Mouse (Mus musculus): ENCODE measurements around the gene Sash1. TPM values are rescaled to one million over a fixed set of nuclear protein-coding genes. Genes with fewer than 3 reads are reported as not detected.
A peak's percentile ranks its signal among the peaks of the same experiment; 100 is the strongest.
"Not testable (repeated sequence)": the region's sequence is repeated elsewhere in the genome, so short reads cannot be mapped to it uniquely, and the experiment has no call there.

Gene Sash1
- polyA plus RNA-seq, 1 experiment from 2014 or later: 3.9 TPM

GRCm38 (mm10) chr10:8718831-8719230, 167.0 kb downstream of the Sash1 start:
- Histone ChIP-seq H3K27me3 (ENCODE audit: insufficient read depth, poor library complexity, severe bottlenecking) (no peaks in the 10 kb centered on the region), H3K4me3 (no peak overlapping the region), H3K27ac (no peak overlapping the region), H3K4me1 (replicated peaks) (no peaks in the 10 kb centered on the region), H3K9me3 (no peaks in the 10 kb centered on the region), H3K36me3 (peaks cover 17% of the 10 kb centered on the region)
- WGBS: 88% methylated on average over 7 of the region's 7 CpGs
- no peak for DNase-seq (ENCODE audit: low spot score)

- no peak for DNase-seq (ENCODE audit: low spot score)
- Histone ChIP-seq H3K27ac (no peak overlapping the region), H3K36me3 (0 out of 2 replicates have a peak, but pooled peaks cover 7% of the 10 kb centered on the region), H3K27me3 (ENCODE audit: insufficient read depth, poor library complexity, severe bottlenecking) (no peaks in the 10 kb centered on the region), H3K4me3 (no peak overlapping the region), H3K9me3 (no peaks in the 10 kb centered on the region), H3K4me1 (replicated peaks) (no peaks in the 10 kb centered on the region)
- WGBS: 93% methylated on average over 5 of the region's 5 CpGs
Observed at GRCm38 (mm10) chr10:8717171-8717570, 168.7 kb downstream of the Sash1 start.

- Histone ChIP-seq H3K27me3 (ENCODE audit: insufficient read depth, poor library complexity, severe bottlenecking) (no peaks in the 10 kb centered on the region), H3K36me3 (0 out of 2 replicates have a peak, but pooled peaks cover under 1% of the 10 kb centered on the region), H3K27ac (no peak overlapping the region), H3K4me3 (no peak overlapping the region), H3K4me1 (replicated peaks) (no peaks in the 10 kb centered on the region), H3K9me3 (no peaks in the 10 kb centered on the region)
- DNase-seq (ENCODE audit: low spot score): peak; percentile 80
- WGBS: 20% methylated on average over 12 of the region's 12 CpGs
Observed at GRCm38 (mm10) chr10:8715679-8716284, 170.1 kb downstream of the Sash1 start.

GRCm38 (mm10) chr10:8696636-8697035, 189.2 kb downstream of the Sash1 start:
- not testable (repeated sequence) for H3K4me1 ChIP-seq (replicated peaks); DNase-seq (ENCODE audit: low spot score); H3K4me3 ChIP-seq; H3K9me3 ChIP-seq; H3K36me3 ChIP-seq; H3K27me3 ChIP-seq (ENCODE audit: insufficient read depth, poor library complexity, severe bottlenecking); H3K27ac ChIP-seq
- WGBS: 87% methylated on average over 1 of the region's 1 CpGs

- no peak for DNase-seq (ENCODE audit: low spot score)
- Histone ChIP-seq H3K4me3 (no peak overlapping the region), H3K27ac (no peak overlapping the region), H3K9me3 (0 out of 2 replicates have a peak, but pooled peaks cover 3% of the 10 kb centered on the region), H3K36me3 (no peaks in the 10 kb centered on the region), H3K27me3 (ENCODE audit: insufficient read depth, poor library complexity, severe bottlenecking) (no peaks in the 10 kb centered on the region), H3K4me1 (replicated peaks) (peaks cover 9% of the 10 kb centered on the region)
- WGBS: 87% methylated on average over 7 of the region's 7 CpGs
Observed at GRCm38 (mm10) chr10:8693996-8694500, 191.8 kb downstream of the Sash1 start.

GRCm38 (mm10) chr10:8693561-8693960, 192.3 kb downstream of the Sash1 start:
- Histone ChIP-seq H3K36me3 (no peaks in the 10 kb centered on the region), H3K4me3 (no peak overlapping the region), H3K9me3 (0 out of 2 replicates have a peak, but pooled peaks cover 3% of the 10 kb centered on the region), H3K4me1 (replicated peaks) (peaks cover 9% of the 10 kb centered on the region), H3K27ac (no peak overlapping the region), H3K27me3 (ENCODE audit: insufficient read depth, poor library complexity, severe bottlenecking) (no peaks in the 10 kb centered on the region)
- no peak for DNase-seq (ENCODE audit: low spot score)
- 90% methylated on average over 4 of the region's 4 CpGs for WGBS

GRCm38 (mm10) chr10:8692531-8692930, 193.3 kb downstream of the Sash1 start:
- Histone ChIP-seq H3K27me3 (ENCODE audit: insufficient read depth, poor library complexity, severe bottlenecking) (no peaks in the 10 kb centered on the region), H3K9me3 (0 out of 2 replicates have a peak, but pooled peaks cover 3% of the 10 kb centered on the region), H3K36me3 (no peaks in the 10 kb centered on the region), H3K27ac (no peak overlapping the region), H3K4me1 (replicated peaks) (peaks cover 9% of the 10 kb centered on the region), H3K4me3 (no peak overlapping the region)
- DNase-seq (ENCODE audit: low spot score): no peak
- 95% methylated on average over 2 of the region's 2 CpGs for WGBS

- no peaks in the 10 kb centered on the region for H3K36me3 ChIP-seq
- 95% methylated on average over 1 of the region's 1 CpGs for WGBS
- peaks cover 8% of the 10 kb centered on the region for H3K9me3 ChIP-seq
Observed at GRCm38 (mm10) chr10:8686219-8686618, 199.7 kb downstream of the Sash1 start.

GRCm38 (mm10) chr10:8685269-8685668, 200.6 kb downstream of the Sash1 start:
- DNase-seq (ENCODE audit: low spot score): no peak
- Histone ChIP-seq H3K4me1 (replicated peaks) (peaks cover 4% of the 10 kb centered on the region), H3K36me3 (no peaks in the 10 kb centered on the region), H3K4me3 (no peak overlapping the region), H3K9me3 (peaks cover 8% of the 10 kb centered on the region), H3K27me3 (ENCODE audit: insufficient read depth, poor library complexity, severe bottlenecking) (no peaks in the 10 kb centered on the region), H3K27ac (no peak overlapping the region)
- WGBS: 93% methylated on average over 7 of the region's 7 CpGs

More at GRCm38 (mm10) chr10:8686219-8686618, 199.7 kb downstream of the Sash1 start:
- peaks cover 9% of the 10 kb centered on the region for H3K4me1 ChIP-seq (replicated peaks)
- no peak for DNase-seq (ENCODE audit: low spot score)
- no peak overlapping the region for H3K4me3 ChIP-seq
- no peaks in the 10 kb centered on the region for H3K27me3 ChIP-seq (ENCODE audit: insufficient read depth, poor library complexity, severe bottlenecking)
- H3K27ac ChIP-seq: no peak overlapping the region

GRCm38 (mm10) chr10:8682900-8683299, 203.0 kb downstream of the Sash1 start:
- 25% methylated on average over 4 of the region's 4 CpGs for WGBS
- Histone ChIP-seq H3K36me3 (no peaks in the 10 kb centered on the region), H3K4me1 (replicated peaks) (no peaks in the 10 kb centered on the region), H3K4me3 (no peak overlapping the region), H3K27ac (no peak overlapping the region), H3K27me3 (ENCODE audit: insufficient read depth, poor library complexity, severe bottlenecking) (no peaks in the 10 kb centered on the region), H3K9me3 (peaks cover 8% of the 10 kb centered on the region)
- peak; percentile 67 for DNase-seq (ENCODE audit: low spot score)

GRCm38 (mm10) chr10:8682341-8682740, 203.5 kb downstream of the Sash1 start:
- H3K27me3 ChIP-seq (ENCODE audit: insufficient read depth, poor library complexity, severe bottlenecking): no peaks in the 10 kb centered on the region
- H3K9me3 ChIP-seq: peaks cover 8% of the 10 kb centered on the region
- H3K27ac ChIP-seq: no peak overlapping the region
- H3K36me3 ChIP-seq: no peaks in the 10 kb centered on the region
- DNase-seq (ENCODE audit: low spot score): no peak
- H3K4me1 ChIP-seq (replicated peaks): no peaks in the 10 kb centered on the region
- H3K4me3 ChIP-seq: no peak overlapping the region
- WGBS: 75% methylated on average over 6 of the region's 6 CpGs

GRCm38 (mm10) chr10:8676722-8677121, 209.1 kb downstream of the Sash1 start:
- no peaks in the 10 kb centered on the region for H3K36me3 ChIP-seq
- H3K4me3 ChIP-seq: no peak overlapping the region
- no peak for DNase-seq (ENCODE audit: low spot score)
- H3K9me3 ChIP-seq: no peaks in the 10 kb centered on the region
- no peaks in the 10 kb centered on the region for H3K27me3 ChIP-seq (ENCODE audit: insufficient read depth, poor library complexity, severe bottlenecking)
- H3K27ac ChIP-seq: no peak overlapping the region
- no peaks in the 10 kb centered on the region for H3K4me1 ChIP-seq (replicated peaks)
- WGBS: 84% methylated on average over 5 of the region's 5 CpGs

All from hindbrain, embryonic 10.5 days (tissue).